Mouse (Mus musculus): ENCODE measurements around the gene Spast. TPM values are rescaled to one million over a fixed set of nuclear protein-coding genes. Genes with fewer than 3 reads are reported as not detected.
"Not testable (repeated sequence)": the region's sequence is repeated elsewhere in the genome, so short reads cannot be mapped to it uniquely, and the experiment has no call there.

The Spast gene
- polyA plus RNA-seq, 1 experiment from 2014 or later = 16.2 TPM

DNA sequence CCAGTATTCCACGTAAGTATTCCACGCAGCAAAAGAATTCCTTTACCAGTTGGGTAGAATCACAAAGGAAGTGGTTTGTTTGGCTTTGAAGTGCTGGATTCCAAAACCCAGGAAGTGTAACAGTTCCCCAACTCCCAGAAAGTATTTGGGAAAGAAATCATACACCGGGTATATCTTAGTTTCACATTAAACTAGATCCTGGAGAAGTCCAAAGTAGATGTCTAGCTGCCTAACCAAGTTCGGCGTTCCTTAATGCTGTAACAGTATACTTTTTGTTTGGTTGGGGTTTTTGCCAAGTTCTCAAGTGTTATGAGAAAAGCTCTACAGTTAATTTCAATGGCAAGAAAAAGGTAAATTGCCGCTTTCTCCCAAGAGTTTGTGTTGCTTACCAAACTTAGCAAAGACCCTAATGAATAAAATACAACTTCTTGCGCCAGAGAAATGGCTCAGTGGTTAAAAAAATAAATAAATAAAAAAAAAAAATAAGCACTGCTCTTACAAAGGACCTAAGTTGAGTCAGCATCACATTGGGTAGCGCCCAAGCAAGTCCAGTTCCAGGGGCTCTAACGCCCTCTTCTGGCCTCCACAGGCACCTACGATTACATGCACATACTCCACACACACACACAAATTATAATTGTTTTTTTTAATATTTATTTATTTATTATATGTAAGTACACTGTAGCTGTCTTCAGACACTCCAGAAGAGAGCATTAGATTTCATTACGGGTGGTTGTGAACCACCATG is 42.5 kb upstream of the Spast start:
- Histone ChIP-seq H3K4me3 (ENCODE audit: low read depth, low read length) (peak overlapping the region; percentile 93), H3K36me3 (ENCODE audit: control insufficient read depth, insufficient read depth, low read length) (peaks cover 8% of the 10 kb centered on the region), H3K9me3 (replicated peaks; ENCODE audit: control insufficient read depth, low read length) (no peaks in the 10 kb centered on the region), H3K27ac (ENCODE audit: low read depth, low read length) (peak overlapping the region; percentile 98), H3K4me1 (ENCODE audit: control insufficient read depth, insufficient read depth, low read length) (peaks cover 7% of the 10 kb centered on the region; the same call in 1 of the 2 replicates), H3K9ac (ENCODE audit: low read depth, low read length) (peak overlapping the region; percentile 93), H3K4me2 (peak overlapping the region; percentile 84), H3K27me3 (ENCODE audit: control insufficient read depth, insufficient read depth, low read length) (no peaks in the 10 kb centered on the region)
- WGBS (ENCODE audit: insufficient replicate concordance) = 44% methylated on average over 11 of the region's 11 CpGs
- ATAC-seq (replicated peaks; ENCODE audit: insufficient number of reproducible peaks, low FRiP score, low TSS enrichment) = no peak

DNA sequence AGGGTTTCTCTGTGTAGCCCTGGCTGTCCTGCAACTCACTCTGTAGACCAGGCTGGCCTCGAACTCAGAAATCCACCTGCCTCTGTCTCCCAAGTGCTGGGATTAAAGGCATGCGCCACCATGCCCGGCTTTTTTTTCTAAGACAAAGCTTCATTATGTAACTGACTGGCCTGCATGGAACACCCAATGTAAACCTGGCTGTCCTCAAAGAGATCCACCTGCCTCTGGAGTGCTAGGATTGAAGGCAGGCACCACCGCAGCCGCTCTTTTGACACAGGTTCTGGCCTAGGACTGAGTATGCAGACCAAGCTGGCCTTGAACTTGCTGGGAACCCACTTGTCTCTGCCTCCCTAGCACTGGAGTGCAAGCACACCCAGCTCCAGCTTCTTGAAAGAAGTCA is 41.8 kb upstream of the Spast start:
- not testable (repeated sequence) for H3K36me3 ChIP-seq (ENCODE audit: control insufficient read depth, insufficient read depth, low read length); H3K9me3 ChIP-seq (replicated peaks; ENCODE audit: control insufficient read depth, low read length); ATAC-seq (replicated peaks; ENCODE audit: insufficient number of reproducible peaks, low FRiP score, low TSS enrichment); H3K27ac ChIP-seq (ENCODE audit: low read depth, low read length); H3K27me3 ChIP-seq (ENCODE audit: control insufficient read depth, insufficient read depth, low read length); H3K4me1 ChIP-seq (ENCODE audit: control insufficient read depth, insufficient read depth, low read length); H3K4me3 ChIP-seq (ENCODE audit: low read depth, low read length); H3K4me2 ChIP-seq; H3K9ac ChIP-seq (ENCODE audit: low read depth, low read length)
- WGBS (ENCODE audit: insufficient replicate concordance) = 90% methylated on average over 5 of the region's 5 CpGs

- Histone ChIP-seq H3K36me3 (ENCODE audit: control insufficient read depth, insufficient read depth, low read length) (peaks cover 8% of the 10 kb centered on the region), H3K27ac (ENCODE audit: low read depth, low read length) (no peak overlapping the region), H3K27me3 (ENCODE audit: control insufficient read depth, insufficient read depth, low read length) (no peaks in the 10 kb centered on the region), H3K4me1 (ENCODE audit: control insufficient read depth, insufficient read depth, low read length) (no peaks in the 10 kb centered on the region), H3K4me2 (no peak overlapping the region), H3K9me3 (replicated peaks; ENCODE audit: control insufficient read depth, low read length) (no peaks in the 10 kb centered on the region), H3K4me3 (ENCODE audit: low read depth, low read length) (no peak overlapping the region), H3K9ac (ENCODE audit: low read depth, low read length) (no peak overlapping the region)
- ATAC-seq (replicated peaks; ENCODE audit: insufficient number of reproducible peaks, low FRiP score, low TSS enrichment) = no peak
- 87% methylated on average over 5 of the region's 5 CpGs for WGBS (ENCODE audit: insufficient replicate concordance)
Observed at GRCm38 (mm10) chr17:74300089-74300488, 38.7 kb upstream of the Spast start.

- H3K4me1 ChIP-seq (ENCODE audit: control insufficient read depth, insufficient read depth, low read length) = no peaks in the 10 kb centered on the region
- no peaks in the 10 kb centered on the region for H3K27me3 ChIP-seq (ENCODE audit: control insufficient read depth, insufficient read depth, low read length)
- ATAC-seq (replicated peaks; ENCODE audit: insufficient number of reproducible peaks, low FRiP score, low TSS enrichment) = no peak
- no peak overlapping the region for H3K9ac ChIP-seq (ENCODE audit: low read depth, low read length)
- peaks cover 15% of the 10 kb centered on the region for H3K36me3 ChIP-seq (ENCODE audit: control insufficient read depth, insufficient read depth, low read length)
- H3K27ac ChIP-seq (ENCODE audit: low read depth, low read length) = no peak overlapping the region
- 90% methylated on average over 4 of the region's 4 CpGs for WGBS (ENCODE audit: insufficient replicate concordance)
- H3K4me2 ChIP-seq = no peak overlapping the region
- H3K4me3 ChIP-seq (ENCODE audit: low read depth, low read length) = no peak overlapping the region
- H3K9me3 ChIP-seq (replicated peaks; ENCODE audit: control insufficient read depth, low read length) = no peaks in the 10 kb centered on the region
Observed at GRCm38 (mm10) chr17:74304060-74304459, 34.7 kb upstream of the Spast start.

DNA sequence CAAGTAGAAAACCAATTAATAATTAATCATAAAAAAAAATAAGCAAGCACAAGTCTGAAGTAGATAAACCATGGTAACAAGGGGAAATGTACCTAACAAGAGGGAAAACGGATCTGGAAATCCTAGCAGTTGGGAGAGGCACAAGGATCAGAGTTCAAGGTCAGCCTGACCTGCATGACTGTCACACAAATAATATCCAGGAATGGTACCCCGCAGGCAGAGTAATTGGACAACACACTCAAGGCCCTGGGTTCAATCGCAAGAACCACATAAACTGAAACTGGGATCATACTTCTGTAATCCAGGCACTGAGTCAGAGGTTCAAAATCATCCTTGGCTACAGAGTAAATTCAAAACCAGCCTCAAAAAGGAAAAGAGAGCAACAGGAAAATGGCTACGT is 33.2 kb upstream of the Spast start:
- peaks cover 12% of the 10 kb centered on the region for H3K36me3 ChIP-seq (ENCODE audit: control insufficient read depth, insufficient read depth, low read length)
- H3K9me3 ChIP-seq (replicated peaks; ENCODE audit: control insufficient read depth, low read length) = no peaks in the 10 kb centered on the region
- H3K27me3 ChIP-seq (ENCODE audit: control insufficient read depth, insufficient read depth, low read length) = no peaks in the 10 kb centered on the region
- H3K9ac ChIP-seq (ENCODE audit: low read depth, low read length) = no peak overlapping the region
- H3K4me2 ChIP-seq = no peak overlapping the region
- no peaks in the 10 kb centered on the region for H3K4me1 ChIP-seq (ENCODE audit: control insufficient read depth, insufficient read depth, low read length)
- no peak overlapping the region for H3K4me3 ChIP-seq (ENCODE audit: low read depth, low read length)
- H3K27ac ChIP-seq (ENCODE audit: low read depth, low read length) = no peak overlapping the region
- WGBS (ENCODE audit: insufficient replicate concordance) = 91% methylated on average over 4 of the region's 4 CpGs
- no peak for ATAC-seq (replicated peaks; ENCODE audit: insufficient number of reproducible peaks, low FRiP score, low TSS enrichment)

GRCm38 (mm10) chr17:74306021-74306420 is 32.8 kb upstream of the Spast start:
- Histone ChIP-seq H3K9me3 (replicated peaks; ENCODE audit: control insufficient read depth, low read length) (no peaks in the 10 kb centered on the region), H3K36me3 (ENCODE audit: control insufficient read depth, insufficient read depth, low read length) (peaks cover 12% of the 10 kb centered on the region), H3K9ac (ENCODE audit: low read depth, low read length) (no peak overlapping the region), H3K27me3 (ENCODE audit: control insufficient read depth, insufficient read depth, low read length) (no peaks in the 10 kb centered on the region), H3K27ac (ENCODE audit: low read depth, low read length) (no peak overlapping the region), H3K4me3 (ENCODE audit: low read depth, low read length) (no peak overlapping the region), H3K4me1 (ENCODE audit: control insufficient read depth, insufficient read depth, low read length) (no peaks in the 10 kb centered on the region), H3K4me2 (no peak overlapping the region)
- WGBS (ENCODE audit: insufficient replicate concordance) = 95% methylated on average over 1 of the region's 1 CpGs
- ATAC-seq (replicated peaks; ENCODE audit: insufficient number of reproducible peaks, low FRiP score, low TSS enrichment) = no peak

GRCm38 (mm10) chr17:74315445-74316308 is 23.1 kb upstream of the Spast start:
- peak overlapping the region; percentile 84 for H3K27ac ChIP-seq (ENCODE audit: low read depth, low read length)
- H3K4me1 ChIP-seq (ENCODE audit: control insufficient read depth, insufficient read depth, low read length) = peaks cover 4% of the 10 kb centered on the region
- WGBS (ENCODE audit: insufficient replicate concordance) = 1% methylated on average over 45 of the region's 45 CpGs
- peak overlapping the region; percentile 86 for H3K4me3 ChIP-seq (ENCODE audit: low read depth, low read length)
- no peaks in the 10 kb centered on the region for H3K9me3 ChIP-seq (replicated peaks; ENCODE audit: control insufficient read depth, low read length)
- H3K27me3 ChIP-seq (ENCODE audit: control insufficient read depth, insufficient read depth, low read length) = no peaks in the 10 kb centered on the region
- H3K4me2 ChIP-seq = peak overlapping the region; percentile 69
- peak; percentile 81; the same call in 1 of the 2 replicates for ATAC-seq (replicated peaks; ENCODE audit: insufficient number of reproducible peaks, low FRiP score, low TSS enrichment)
- peaks cover 3% of the 10 kb centered on the region for H3K36me3 ChIP-seq (ENCODE audit: control insufficient read depth, insufficient read depth, low read length)
- peak overlapping the region; percentile 84 for H3K9ac ChIP-seq (ENCODE audit: low read depth, low read length)

DNA sequence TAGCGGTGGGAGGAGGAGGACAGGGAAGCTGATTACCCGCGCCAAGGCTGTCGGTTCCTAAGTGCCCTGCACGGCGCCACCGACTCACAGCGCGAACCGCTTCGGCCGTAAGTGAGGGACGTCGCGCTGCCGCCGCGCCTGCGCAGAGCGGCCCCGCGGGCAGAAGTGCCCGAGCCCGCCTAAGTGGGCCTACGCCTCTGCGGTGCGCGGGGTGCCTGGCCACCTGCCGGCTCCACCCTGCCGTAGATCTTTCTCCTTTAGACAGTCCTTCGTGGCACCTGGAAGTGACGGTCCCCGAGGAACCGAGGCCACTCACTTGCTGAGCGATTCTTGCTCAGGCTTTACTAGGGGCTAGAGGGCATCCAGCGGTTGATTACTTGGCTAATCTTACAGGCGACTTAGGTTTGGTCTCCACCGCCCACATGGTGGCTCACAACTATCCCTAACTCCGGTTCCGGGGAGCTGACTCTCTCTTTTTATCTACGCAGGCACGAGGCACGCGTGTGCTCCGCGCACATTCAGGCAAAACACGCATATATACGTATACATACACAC is 22.4 kb upstream of the Spast start:
- peak; percentile 91 for ATAC-seq (replicated peaks; ENCODE audit: insufficient number of reproducible peaks, low FRiP score, low TSS enrichment)
- Histone ChIP-seq H3K4me2 (peak overlapping the region; percentile 69), H3K36me3 (ENCODE audit: control insufficient read depth, insufficient read depth, low read length) (peaks cover 3% of the 10 kb centered on the region), H3K9me3 (replicated peaks; ENCODE audit: control insufficient read depth, low read length) (no peaks in the 10 kb centered on the region), H3K4me3 (ENCODE audit: low read depth, low read length) (peak overlapping the region; percentile 86), H3K4me1 (ENCODE audit: control insufficient read depth, insufficient read depth, low read length) (peaks cover 4% of the 10 kb centered on the region), H3K9ac (ENCODE audit: low read depth, low read length) (peak overlapping the region; percentile 84), H3K27me3 (ENCODE audit: control insufficient read depth, insufficient read depth, low read length) (no peaks in the 10 kb centered on the region), H3K27ac (ENCODE audit: low read depth, low read length) (peak overlapping the region; percentile 84)
- WGBS (ENCODE audit: insufficient replicate concordance) = under 1% methylated on average over 48 of the region's 48 CpGs

Data from heart, embryonic 11.5 days (tissue).